Mouse (Mus musculus) lung, embryonic 15.5 days (tissue): ENCODE measurements around the gene Kcnq5. TPM values are rescaled to one million over a fixed set of nuclear protein-coding genes. Genes with fewer than 3 reads are reported as not detected.

Experiments used
- ATAC-seq: fragments of 200-750 bp; cut with Nextera tagmentation; 2 replicates; pipeline ENCODE4 v1.8.0; 2017; ENCODE audit warnings: moderate number of reproducible peaks, borderline replicate concordance; ENCODE audit not compliant: low FRiP score, low TSS enrichment; ENCODE audit errors: extremely low read depth
- H3K27ac ChIP-seq: fragments of 300-500 bp; sonication (generic); 2 replicates; pipeline ENCODE4 v1.5.1; 2015; ENCODE audit warnings: moderate library complexity, mild to moderate bottlenecking, inconsistent platforms
- H3K27me3 ChIP-seq: fragments of 300-500 bp; sonication (generic); 2 replicates; pipeline ENCODE4 v1.6.1; 2015; ENCODE audit warnings: inconsistent platforms
- H3K36me3 ChIP-seq: fragments of 300-500 bp; sonication (generic); 2 replicates; pipeline ENCODE4 v1.6.1; 2015; ENCODE audit warnings: inconsistent platforms
- H3K4me1 ChIP-seq: fragments of 300-500 bp; sonication (generic); 2 replicates; pipeline ENCODE4 v1.6.1; 2015; ENCODE audit warnings: inconsistent platforms
- H3K4me2 ChIP-seq: fragments of 300-500 bp; sonication (generic); 2 replicates; pipeline ENCODE4 v1.6.1; 2015; ENCODE audit warnings: inconsistent platforms, mild to moderate bottlenecking, moderate library complexity
- H3K4me3 ChIP-seq: fragments of 300-500 bp; sonication (generic); 2 replicates; pipeline ENCODE4 v1.5.1; 2015; ENCODE audit warnings: mild to moderate bottlenecking, inconsistent platforms
- H3K9ac ChIP-seq: fragments of 300-500 bp; sonication (generic); 2 replicates; pipeline ENCODE4 v1.6.1; 2015; ENCODE audit warnings: inconsistent platforms
- H3K9me3 ChIP-seq: fragments of 300-500 bp; sonication (generic); 2 replicates; pipeline ENCODE4 v1.6.1; 2016; ENCODE audit warnings: inconsistent platforms
- WGBS: fragments of 180-500 bp; shearing (Covaris S2); methylation state at CpG from one replicate; pipeline ENCODE4 v1.1.7; 2015; 5-methylcytosine and 5-hydroxymethylcytosine counted together
- polyA plus RNA-seq: library from polyadenylated mRNA; unstranded; fragments of >200 nt; fragmentation: Nextera tagmentation; extraction: Ambion mirVana; gene quantifications from 2 replicates; pipeline ENCODE4 v1.2.1, GENCODE M21; 2015

Gene Kcnq5
- polyA plus RNA-seq = 1.2 and 1.5 TPM in 2 replicates

- peak within 1 kb of the TSS; percentile 29; the same call in 1 of the 2 replicates for H3K27ac ChIP-seq
- H3K27me3 ChIP-seq = peaks cover 14% of the 10 kb centered on the region; the same call in 1 of the 2 replicates
- H3K4me1 ChIP-seq = peaks cover 31% of the 10 kb centered on the region
- peak within 1 kb of the TSS; percentile 98 for H3K4me2 ChIP-seq
- H3K9me3 ChIP-seq = no peaks in the 10 kb centered on the region
- peak within 1 kb of the TSS; percentile 66 for H3K4me3 ChIP-seq
- ATAC-seq = peak; percentile 83
- WGBS = under 1% methylated on average over 61 of the region's 89 CpGs
- peak within 1 kb of the TSS; percentile 47 for H3K9ac ChIP-seq
- no peaks in the 10 kb centered on the region for H3K36me3 ChIP-seq
Measured at GRCm38 (mm10) chr1:21961251-21962082, at the start of gene Kcnq5. Gene Kcnq5, minus strand, starts transcription at chr1:21961942.

GRCm38 (mm10) chr1:21979755-21980154, 18.0 kb upstream of the Kcnq5 start:
- Histone ChIP-seq H3K4me2 (no peak overlapping the region), H3K9ac (no peak overlapping the region), H3K27me3 (no peaks in the 10 kb centered on the region), H3K4me3 (no peak overlapping the region), H3K36me3 (no peaks in the 10 kb centered on the region), H3K9me3 (no peaks in the 10 kb centered on the region), H3K27ac (no peak overlapping the region), H3K4me1 (no peaks in the 10 kb centered on the region)
- ATAC-seq = peak; percentile 31; the same call in 1 of the 2 replicates

GRCm38 (mm10) chr1:21979292-21979691, 17.6 kb upstream of the Kcnq5 start:
- no peaks in the 10 kb centered on the region for H3K9me3 ChIP-seq
- no peaks in the 10 kb centered on the region for H3K4me1 ChIP-seq
- ATAC-seq = no peak; the same call in 1 of the 2 replicates
- no peaks in the 10 kb centered on the region for H3K27me3 ChIP-seq
- no peaks in the 10 kb centered on the region for H3K36me3 ChIP-seq
- no peak overlapping the region for H3K27ac ChIP-seq
- H3K4me3 ChIP-seq = no peak overlapping the region
- WGBS = 12% methylated on average over 1 of the region's 1 CpGs
- no peak overlapping the region for H3K4me2 ChIP-seq
- H3K9ac ChIP-seq = no peak overlapping the region

- no peaks in the 10 kb centered on the region for H3K4me1 ChIP-seq
- no peaks in the 10 kb centered on the region for H3K27me3 ChIP-seq
- no peak overlapping the region for H3K4me3 ChIP-seq
- no peak overlapping the region for H3K27ac ChIP-seq
- no peak overlapping the region for H3K4me2 ChIP-seq
- H3K9ac ChIP-seq = no peak overlapping the region
- WGBS = 82% methylated on average over 3 of the region's 3 CpGs
- H3K36me3 ChIP-seq = no peaks in the 10 kb centered on the region
- ATAC-seq = no peak
- H3K9me3 ChIP-seq = no peaks in the 10 kb centered on the region
Measured at GRCm38 (mm10) chr1:21974040-21974439, 12.3 kb upstream of the Kcnq5 start.

- 41% methylated on average over 3 of the region's 3 CpGs for WGBS
- Histone ChIP-seq H3K36me3 (no peaks in the 10 kb centered on the region), H3K27ac (no peak overlapping the region)
Measured at GRCm38 (mm10) chr1:21967139-21967538, 5.4 kb upstream of the Kcnq5 start.

GRCm38 (mm10) chr1:21962896-21963864, 1.4 kb upstream of the Kcnq5 start:
- WGBS = 39% methylated on average over 16 of the region's 16 CpGs
- no peaks in the 10 kb centered on the region for H3K9me3 ChIP-seq
- peaks cover 31% of the 10 kb centered on the region for H3K4me1 ChIP-seq
- no peak for ATAC-seq
- H3K27me3 ChIP-seq = peaks cover 14% of the 10 kb centered on the region; the same call in 1 of the 2 replicates
- H3K9ac ChIP-seq = no peak overlapping the region
- H3K36me3 ChIP-seq = no peaks in the 10 kb centered on the region
- no peak overlapping the region for H3K4me3 ChIP-seq
- H3K27ac ChIP-seq = no peak overlapping the region
- H3K4me2 ChIP-seq = peak overlapping the region; percentile 98; the same call in 1 of the 2 replicates

More at GRCm38 (mm10) chr1:21967139-21967538, 5.4 kb upstream of the Kcnq5 start:
- H3K4me2 ChIP-seq = no peak overlapping the region
- H3K4me3 ChIP-seq = no peak overlapping the region
- H3K9me3 ChIP-seq = no peaks in the 10 kb centered on the region
- ATAC-seq = no peak
- H3K9ac ChIP-seq = no peak overlapping the region
- H3K4me1 ChIP-seq = peaks cover 10% of the 10 kb centered on the region; the same call in 1 of the 2 replicates
- H3K27me3 ChIP-seq = peaks cover 2% of the 10 kb centered on the region; the same call in 1 of the 2 replicates

- Histone ChIP-seq H3K36me3 (no peaks in the 10 kb centered on the region), H3K27me3 (peaks cover 14% of the 10 kb centered on the region; the same call in 1 of the 2 replicates), H3K4me1 (peaks cover 31% of the 10 kb centered on the region), H3K4me3 (peak overlapping the region; percentile 66), H3K9ac (peak overlapping the region; percentile 47), H3K9me3 (no peaks in the 10 kb centered on the region), H3K27ac (no peak overlapping the region), H3K4me2 (peak overlapping the region; percentile 98)
- 1% methylated on average over 19 of the region's 19 CpGs for WGBS
- peak; percentile 13; the same call in 1 of the 2 replicates for ATAC-seq
Measured at GRCm38 (mm10) chr1:21962083-21962471, 335 bp upstream of the Kcnq5 start.

- Histone ChIP-seq H3K4me2 (peak overlapping the region; percentile 98), H3K9me3 (no peaks in the 10 kb centered on the region), H3K36me3 (no peaks in the 10 kb centered on the region), H3K9ac (peak overlapping the region; percentile 47), H3K27ac (peak overlapping the region; percentile 29; the same call in 1 of the 2 replicates), H3K27me3 (peaks cover 14% of the 10 kb centered on the region; the same call in 1 of the 2 replicates), H3K4me3 (peak overlapping the region; percentile 66), H3K4me1 (peaks cover 31% of the 10 kb centered on the region)
- WGBS = under 1% methylated on average over 48 of the region's 48 CpGs
- peak; percentile 47 for ATAC-seq
Measured at GRCm38 (mm10) chr1:21960421-21961250, 1.1 kb downstream of the Kcnq5 start.

- Histone ChIP-seq H3K9ac (no peak overlapping the region), H3K4me1 (peaks cover 31% of the 10 kb centered on the region), H3K27ac (no peak overlapping the region), H3K4me2 (peak overlapping the region; percentile 98), H3K9me3 (no peaks in the 10 kb centered on the region), H3K27me3 (peaks cover 14% of the 10 kb centered on the region; the same call in 1 of the 2 replicates), H3K4me3 (peak overlapping the region; percentile 66), H3K36me3 (no peaks in the 10 kb centered on the region)
- ATAC-seq = no peak
- under 1% methylated on average over 8 of the region's 8 CpGs for WGBS
Measured at GRCm38 (mm10) chr1:21959648-21960285, 2.0 kb downstream of the Kcnq5 start.

- no peak for ATAC-seq
- Histone ChIP-seq H3K9ac (no peak overlapping the region), H3K27me3 (peaks cover 14% of the 10 kb centered on the region; the same call in 1 of the 2 replicates), H3K4me2 (no peak overlapping the region), H3K36me3 (no peaks in the 10 kb centered on the region), H3K4me3 (no peak overlapping the region), H3K9me3 (no peaks in the 10 kb centered on the region), H3K4me1 (peaks cover 28% of the 10 kb centered on the region), H3K27ac (no peak overlapping the region)
- 54% methylated on average over 4 of the region's 4 CpGs for WGBS
Measured at GRCm38 (mm10) chr1:21958013-21958412, 3.7 kb downstream of the Kcnq5 start.
